Mouse (Mus musculus): ENCODE data around the gene Rexo1.

The Rexo1 gene

DNA sequence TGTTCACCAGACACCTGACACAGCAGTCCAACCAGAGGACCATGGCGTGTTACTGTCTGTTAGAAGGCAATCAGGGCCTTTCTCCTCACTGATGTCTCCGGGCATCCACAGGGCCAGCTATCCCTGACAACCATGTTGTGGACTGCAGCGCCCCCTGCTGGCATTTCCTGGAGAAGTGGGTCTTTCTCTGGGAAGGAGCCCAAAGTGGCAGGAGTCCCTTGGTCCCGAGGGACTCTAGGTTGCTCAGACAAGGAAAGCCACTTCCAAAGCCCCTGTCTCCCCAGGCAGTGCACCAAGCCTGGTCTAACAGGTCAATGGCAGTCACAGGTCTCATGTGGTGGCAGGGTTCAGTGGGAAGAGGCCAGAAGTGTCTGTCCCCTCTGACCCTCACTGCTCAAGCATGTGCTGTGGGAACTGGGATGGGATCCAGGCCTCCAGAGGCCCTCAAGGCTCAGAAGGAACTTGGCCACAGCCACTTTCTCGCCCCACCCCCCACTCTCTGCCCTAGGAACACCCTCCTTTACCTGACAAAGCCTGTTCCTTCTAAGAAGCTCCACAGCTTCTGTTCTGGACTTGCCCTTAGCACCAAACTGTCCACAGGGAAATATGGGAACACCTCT lies 3.9 kb downstream of the Rexo1 start:
- peak in 1 of 2 experiments; percentile 71 for DNase-seq (ENCODE audit: low spot score in 2 of 2)

DNA sequence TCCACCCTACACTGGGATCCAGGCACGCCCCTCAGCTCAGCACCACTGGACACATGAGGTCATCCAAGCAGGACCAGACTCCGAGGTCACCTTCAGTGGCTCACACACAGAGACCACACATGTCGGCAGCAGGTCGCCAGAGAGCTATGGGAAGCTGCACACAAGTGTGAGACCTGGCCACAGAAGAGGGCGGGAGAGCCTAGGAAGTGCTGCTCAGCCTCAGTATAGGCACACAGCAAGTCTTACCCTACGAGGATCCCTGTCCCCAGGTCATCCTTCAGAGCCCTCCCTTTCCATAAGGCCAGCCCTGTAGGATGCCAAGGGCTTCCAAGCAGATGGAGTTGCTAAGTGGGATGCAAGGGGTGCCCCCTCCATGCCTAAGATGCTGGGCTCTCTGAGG lies 7.4 kb downstream of the Rexo1 start:
- no peak for DNase-seq (ENCODE audit: low spot score in 2 of 2)

DNA sequence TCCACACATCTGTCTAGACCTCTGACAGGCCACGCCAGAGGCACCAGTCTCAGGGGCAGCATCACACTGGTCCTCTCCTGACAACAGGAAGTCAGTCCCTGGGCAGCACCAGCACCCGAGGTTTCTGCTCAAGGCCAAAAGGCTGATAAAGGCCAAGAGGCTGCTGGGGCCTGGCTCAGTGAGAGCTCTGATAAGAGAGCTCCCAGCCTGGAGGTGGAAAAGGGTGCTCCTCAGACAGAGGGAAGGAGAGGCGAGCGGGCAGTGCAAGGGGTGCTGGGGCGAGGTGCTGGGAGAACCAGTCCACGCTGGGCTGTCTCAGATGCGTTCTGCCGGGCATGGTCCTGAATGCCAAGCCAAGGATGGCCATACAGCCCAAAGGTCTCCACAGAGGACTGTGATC lies 7.8 kb downstream of the Rexo1 start:
- DNase-seq (ENCODE audit: low spot score in 2 of 2), result no peak

DNA sequence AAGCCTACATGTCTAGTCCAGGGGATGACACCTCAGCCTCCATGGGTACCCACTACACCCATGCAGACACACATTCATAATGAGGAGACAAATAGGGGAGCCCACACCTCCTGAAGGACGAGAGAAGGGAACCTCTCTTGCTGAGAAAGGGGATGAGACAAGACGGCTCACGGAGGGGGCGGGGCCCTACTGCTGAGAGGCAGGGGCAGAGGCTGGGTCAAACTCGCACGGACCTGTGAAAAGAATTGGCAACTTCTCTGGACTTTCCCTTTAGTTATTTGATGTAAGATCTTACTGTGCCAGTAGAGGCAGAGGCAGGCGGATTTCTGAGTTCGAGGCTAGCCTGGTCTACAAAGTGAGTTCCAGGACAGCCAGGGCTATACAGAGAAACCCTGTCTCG lies 9.0 kb downstream of the Rexo1 start:
- DNase-seq (ENCODE audit: low spot score in 2 of 2), result no peak

DNA sequence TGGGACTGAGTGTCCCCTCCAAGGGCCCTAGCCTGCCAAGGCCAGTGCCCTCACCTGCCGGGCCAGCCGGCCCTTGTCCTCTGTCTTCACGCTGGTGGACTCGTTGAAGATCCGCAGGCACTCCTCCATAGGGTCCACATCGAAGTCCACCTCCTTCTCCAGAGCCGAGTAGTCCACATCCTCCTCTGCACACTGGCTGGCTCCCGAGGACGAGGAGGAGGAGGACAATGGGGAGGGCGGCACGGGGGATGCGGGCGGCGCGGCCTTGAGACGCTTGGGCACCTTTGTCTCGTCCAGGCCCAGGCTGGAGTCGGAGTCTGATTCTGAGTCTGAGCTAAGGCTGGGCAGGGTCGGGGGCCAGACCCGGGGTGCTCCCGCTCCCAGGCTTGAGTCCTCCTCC lies 12.1 kb downstream of the Rexo1 start:
- DNase-seq (ENCODE audit: low spot score in 2 of 2), result no peak

DNA sequence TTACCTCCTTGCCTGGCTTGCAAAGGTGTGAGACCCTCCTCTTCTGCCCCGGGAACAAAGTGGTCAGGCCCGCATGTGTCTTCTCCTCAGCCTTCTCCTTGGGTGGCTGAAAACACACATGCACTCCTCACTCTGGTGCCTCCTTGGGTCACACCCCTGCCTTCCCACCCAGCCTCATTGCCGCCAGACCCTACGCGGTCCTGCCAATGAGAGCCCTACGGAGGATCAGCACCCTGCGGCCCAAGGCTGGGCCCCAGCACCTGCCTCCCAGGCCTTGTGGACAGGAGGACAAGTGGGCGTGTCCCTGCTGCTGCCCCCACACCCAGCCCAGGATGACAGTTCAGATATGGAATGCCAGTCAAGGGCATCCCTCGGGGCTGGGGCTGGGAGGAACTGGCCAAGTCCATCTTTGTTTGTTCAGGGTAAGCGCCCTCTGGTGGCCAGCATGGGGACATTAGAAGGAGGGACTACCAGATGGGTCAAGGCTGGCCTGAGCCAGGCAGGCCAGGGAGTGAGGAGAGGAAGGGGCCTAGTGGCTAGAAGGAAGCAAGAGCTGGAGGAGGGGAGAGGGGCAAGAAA lies 12.8 kb downstream of the Rexo1 start:
- DNase-seq (ENCODE audit: low spot score in 2 of 2), result no peak

DNA sequence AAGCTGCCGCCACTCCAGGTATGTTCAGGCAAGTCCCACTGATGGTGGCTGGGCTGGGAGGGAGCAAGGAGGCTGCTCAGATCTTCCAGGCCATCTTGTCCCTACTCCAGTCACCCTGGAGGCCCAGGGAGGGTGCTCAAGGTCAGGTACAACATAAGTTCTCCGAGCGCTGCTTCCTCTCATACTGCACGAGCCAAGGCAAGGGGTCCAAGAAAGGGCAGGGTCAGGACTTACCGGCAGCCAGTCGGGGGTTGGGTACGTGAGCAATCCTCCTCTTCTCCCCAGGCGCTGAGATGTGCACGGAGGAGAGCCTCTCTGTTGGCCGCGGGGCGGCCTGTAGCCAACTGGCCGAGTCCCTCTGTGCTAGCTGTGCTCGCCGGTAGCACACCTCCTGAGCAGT lies 13.8 kb downstream of the Rexo1 start:
- DNase-seq (ENCODE audit: low spot score in 2 of 2), result no peak

DNA sequence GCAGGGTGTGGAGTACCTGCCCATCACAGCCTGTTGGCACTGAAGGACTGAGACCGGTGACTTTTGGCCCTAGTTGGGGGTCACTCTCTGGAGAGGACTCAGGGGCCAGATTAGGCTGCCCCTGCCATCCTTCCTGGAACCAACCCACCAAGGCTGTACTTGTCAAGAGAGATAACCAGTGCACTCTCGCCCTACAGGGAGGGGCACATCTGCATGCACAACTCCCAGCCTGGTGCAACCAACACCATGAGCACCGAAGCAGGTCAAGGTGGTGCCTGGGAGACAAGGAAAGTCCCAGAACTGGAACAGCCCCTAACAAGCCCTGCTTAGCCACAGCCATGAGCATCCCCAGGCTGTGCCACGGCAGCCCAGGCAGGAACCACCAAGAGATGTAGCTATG lies 14.4 kb downstream of the Rexo1 start:
- no peak for DNase-seq (ENCODE audit: low spot score in 2 of 2)

DNA sequence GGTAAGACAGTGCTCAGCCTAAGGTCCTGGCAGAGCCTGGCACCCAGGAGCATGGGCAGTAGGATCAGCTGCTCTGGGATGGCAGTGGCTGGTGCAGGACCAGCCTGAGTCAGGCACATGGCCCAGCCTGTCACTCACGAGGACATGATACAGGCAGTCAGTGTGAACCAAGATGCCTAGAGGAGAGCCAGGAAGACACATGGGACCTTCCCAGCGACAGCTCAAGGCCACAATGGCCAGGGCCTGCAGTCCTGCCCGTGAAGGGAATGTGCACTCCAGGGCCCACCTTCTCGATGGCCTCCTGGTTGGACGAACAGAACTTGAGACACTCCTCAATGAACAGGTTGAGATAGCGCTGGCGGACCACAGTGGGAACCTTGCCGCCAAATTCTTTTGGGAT lies 15.8 kb downstream of the Rexo1 start:
- DNase-seq (ENCODE audit: low spot score in 2 of 2), result no peak

DNA sequence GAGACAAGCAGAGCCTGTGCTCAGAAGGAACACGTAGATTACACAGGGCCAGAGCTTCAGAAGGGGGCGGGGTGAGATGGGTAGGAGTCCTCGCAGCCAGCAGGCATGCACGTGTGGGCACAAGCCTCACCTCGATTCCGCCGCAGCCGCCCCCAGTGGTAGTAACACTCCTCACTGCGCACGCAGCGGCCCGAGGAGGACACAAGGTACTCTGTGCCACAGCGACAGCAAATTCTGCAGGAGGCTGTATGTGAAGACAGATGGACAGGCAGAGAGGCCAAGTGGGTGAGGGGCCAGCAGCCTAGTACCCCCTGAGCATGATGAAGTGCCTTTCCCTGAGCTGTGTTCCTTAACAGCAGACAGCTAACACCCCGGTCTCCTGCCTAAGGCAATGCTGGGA lies 17.5 kb downstream of the Rexo1 start:
- no peak for DNase-seq (ENCODE audit: low spot score in 2 of 2)

DNA sequence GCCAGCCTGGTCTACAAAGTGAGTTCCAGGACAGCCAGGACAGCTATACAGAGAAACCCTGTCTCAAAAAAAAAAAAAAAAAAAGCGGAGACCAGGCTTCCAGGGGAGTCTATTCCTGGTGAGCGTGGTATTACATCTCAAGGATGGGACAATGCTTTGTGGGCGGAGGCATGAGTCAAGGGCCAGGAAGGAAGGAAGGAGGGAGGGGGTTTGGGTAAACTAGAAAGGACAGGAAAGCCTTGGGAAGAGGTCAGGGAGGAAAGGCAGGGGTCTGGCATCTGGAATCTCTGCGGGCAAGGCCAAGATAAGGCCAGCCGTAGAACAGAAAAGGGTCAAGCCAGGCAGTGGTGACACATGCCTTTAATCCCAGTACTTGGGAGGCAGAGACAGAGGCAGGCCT lies 21.9 kb downstream of the Rexo1 start:
- DNase-seq (ENCODE audit: low spot score in 2 of 2), result no peak

DNA sequence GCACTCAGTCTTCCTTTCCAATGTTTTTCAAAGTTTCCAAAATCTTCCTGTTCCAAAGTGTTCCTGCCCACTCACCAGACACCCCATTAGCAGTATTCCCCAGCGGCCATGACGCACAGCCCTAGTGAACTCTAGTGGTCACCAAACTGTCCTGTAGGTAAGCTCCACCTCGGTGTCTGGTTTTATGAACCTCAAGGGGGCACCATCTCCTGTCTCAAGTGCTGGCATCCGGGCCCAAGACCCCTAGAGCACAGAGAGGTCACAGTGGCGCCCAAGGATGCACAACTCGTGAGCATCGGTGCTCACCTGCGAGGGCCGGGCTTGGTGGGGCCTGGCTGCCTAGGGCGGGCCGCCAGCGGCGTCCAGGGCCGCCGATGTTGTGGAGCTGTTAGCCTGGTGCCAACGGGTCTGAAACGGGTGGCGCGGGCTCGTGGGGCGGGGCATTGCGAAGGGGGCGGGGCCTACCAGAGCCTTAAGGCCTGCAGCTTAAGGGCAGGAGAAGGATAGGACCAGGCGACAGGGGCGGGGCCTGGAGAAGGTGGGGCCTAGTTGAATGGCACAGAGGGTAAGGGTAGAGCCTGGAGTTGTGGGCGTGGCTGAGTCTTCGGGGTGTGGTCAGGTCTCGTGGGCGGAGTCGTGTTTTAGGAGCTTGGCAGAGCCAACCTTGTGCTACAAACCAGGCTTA lies 22.5 kb downstream of the Rexo1 start, which contains the start of gene Atp8b3:
Atp8b3 (minus strand) TSS at position 415 of the 685 bp plus-strand sequence.
- peak; percentile 59 to 68 for DNase-seq (ENCODE audit: low spot score in 2 of 2)

DNA sequence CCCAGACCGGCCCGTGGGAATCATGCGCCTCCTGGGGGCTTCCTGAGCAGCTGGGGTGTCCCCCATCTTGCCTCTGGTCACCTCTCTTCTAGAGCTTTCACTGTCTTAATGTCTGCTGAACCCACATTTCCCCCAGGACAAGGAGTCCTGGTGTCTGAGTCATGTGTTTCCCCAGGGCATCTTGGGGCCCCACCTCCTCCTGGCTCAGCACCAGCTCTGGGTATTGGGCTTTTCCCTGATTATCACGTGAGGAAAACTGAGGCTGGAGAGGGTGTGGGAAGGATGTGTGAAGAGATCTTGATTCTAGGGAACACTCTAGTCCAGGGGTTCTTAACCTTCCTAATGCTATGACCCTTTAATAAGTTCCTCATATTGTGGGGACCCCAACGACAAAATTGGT lies 23.2 kb downstream of the Rexo1 start:
- DNase-seq (ENCODE audit: low spot score in 2 of 2), result no peak

DNA sequence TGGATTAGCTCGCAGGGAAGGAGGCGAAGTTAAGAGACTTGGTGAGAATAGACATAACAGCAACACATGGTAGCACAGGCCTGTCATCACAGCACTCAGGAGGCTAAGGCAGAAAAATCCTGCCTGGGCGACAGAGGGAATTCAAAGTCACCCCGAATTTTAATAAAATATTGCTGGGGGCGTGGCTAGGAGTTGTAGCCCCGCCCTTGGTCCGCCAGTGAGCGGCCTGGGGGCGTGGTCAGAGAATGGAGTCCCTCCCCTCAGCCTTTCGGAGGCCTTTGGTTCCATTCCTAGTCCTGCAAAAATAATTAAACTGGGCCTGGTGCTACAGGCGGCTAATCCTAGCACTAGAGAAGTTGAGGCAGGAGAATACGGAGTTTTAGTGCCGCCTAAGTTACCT lies 25.6 kb downstream of the Rexo1 start:
- DNase-seq (ENCODE audit: low spot score in 2 of 2), result no peak

DNA sequence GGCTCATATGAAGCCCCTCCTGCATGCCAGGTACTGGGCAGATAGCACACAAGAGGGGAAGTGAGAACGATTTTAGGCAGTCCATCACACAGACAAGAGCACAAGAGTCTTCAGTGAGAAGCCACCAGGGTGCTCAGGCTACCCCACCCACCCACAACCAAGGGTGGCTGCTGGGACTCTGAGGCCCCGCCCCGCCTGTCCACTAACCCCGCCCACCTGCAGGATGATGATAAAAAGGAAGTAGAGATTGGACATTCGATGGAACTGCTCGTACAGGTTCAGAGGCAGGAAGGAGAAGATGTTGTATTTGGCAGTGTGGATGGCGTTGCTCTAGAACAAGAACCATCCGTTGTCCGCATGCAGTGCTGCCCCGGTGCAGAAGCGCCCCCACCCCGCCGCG lies 26.3 kb downstream of the Rexo1 start:
- DNase-seq (ENCODE audit: low spot score in 2 of 2), result no peak

DNA sequence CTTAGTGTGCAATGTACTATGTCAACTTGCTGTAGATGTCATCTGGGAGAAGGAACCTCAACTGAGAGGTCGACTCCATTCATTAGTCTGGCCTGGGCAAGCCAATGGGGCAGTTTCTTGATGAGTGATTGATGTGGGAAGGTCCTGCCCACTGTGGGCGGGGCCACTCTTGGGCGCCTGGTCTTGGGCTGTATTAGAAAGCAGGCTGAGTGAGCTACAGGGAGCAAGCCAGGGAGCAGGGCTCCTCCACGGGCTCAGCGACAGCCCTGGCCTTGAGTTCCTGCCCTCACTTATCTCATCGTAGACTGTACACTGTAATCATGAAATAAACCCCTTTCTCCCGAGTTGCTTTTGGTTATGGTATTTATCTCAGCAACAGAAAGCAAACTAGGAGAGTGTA lies 27.7 kb downstream of the Rexo1 start:
- DNase-seq (ENCODE audit: low spot score in 2 of 2), result no peak

DNA sequence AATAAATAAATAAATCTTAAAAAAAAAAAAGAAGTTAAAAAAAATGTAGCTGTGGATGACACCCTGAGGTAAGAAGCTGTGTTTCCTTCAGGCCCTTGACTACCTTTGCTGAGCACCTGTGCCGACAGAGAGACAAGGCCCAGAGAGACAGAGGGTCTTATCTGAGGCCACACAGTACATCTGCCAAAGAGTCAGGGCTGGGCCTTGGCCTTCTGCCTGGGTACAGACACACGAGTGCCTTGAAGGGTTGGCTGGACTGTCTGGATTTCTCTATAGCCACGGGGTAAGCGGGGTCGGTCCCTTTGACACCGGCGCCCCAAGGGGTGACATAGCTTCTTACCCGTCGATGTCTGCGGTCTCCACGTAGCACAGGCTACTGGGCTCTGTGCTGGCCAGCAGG lies 28.6 kb downstream of the Rexo1 start:
- no peak for DNase-seq (ENCODE audit: low spot score in 2 of 2)

DNA sequence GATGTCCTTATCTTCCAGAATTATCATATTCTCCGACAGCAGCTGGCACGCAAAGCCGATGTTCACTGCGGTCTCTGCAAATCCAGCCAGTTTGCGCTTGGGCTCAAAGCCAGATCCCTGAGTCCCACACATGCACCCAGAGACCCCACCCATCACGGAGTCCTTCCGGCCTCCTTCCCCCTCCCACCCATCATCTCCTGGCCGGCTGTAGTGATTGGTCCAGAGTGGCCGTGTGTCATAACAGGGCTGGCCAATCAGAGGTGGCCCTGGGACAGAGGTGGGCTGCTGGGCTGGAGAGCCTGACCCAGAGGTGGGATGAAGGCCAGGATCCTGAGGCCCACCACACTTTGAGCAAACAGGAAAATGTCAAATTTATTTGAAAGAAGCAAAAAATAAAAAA lies 35.2 kb downstream of the Rexo1 start:
- DNase-seq (ENCODE audit: low spot score in 2 of 2), result no peak

DNA sequence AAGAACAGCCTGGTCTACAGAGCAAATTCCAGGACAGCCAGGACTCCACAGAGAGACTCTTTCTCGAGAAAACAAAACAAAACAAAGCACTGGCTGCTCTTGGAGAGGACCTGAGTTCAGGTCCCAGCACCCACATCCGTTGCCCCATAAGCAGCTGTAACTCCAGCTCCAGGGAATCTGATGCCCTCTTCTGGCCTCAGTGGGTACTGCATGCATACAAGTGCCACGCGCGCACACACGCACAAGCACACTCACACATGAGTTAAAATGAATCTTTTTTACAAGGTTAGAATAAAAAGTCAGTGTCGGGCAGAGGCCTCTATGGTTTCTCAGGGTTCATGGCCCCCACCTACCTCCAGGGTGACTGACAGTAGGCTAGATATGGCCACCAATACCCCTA lies 38.1 kb downstream of the Rexo1 start:
- DNase-seq (ENCODE audit: low spot score in 2 of 2), result no peak

DNA sequence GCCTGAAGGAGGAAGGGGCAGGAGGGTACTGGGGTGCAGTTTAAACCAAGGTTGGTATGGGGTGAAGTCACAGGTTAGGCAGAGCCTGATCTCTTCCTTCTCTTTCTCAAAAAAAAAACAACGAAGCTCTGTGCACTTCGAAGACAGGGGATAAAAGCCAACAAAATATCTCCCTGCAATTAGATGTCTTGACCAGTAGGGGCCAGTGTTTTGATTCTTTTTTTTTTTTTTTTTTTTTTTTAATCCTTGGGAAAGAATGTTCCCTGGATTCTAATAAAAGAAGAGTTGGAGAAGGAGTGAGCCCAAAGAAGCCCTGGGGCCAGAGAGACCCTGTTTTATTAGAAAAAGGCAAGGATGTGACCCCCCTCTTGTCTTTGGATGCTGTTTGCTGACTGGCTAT lies 42.1 kb downstream of the Rexo1 start:
- no peak for DNase-seq (ENCODE audit: low spot score in 2 of 2)

DNA sequence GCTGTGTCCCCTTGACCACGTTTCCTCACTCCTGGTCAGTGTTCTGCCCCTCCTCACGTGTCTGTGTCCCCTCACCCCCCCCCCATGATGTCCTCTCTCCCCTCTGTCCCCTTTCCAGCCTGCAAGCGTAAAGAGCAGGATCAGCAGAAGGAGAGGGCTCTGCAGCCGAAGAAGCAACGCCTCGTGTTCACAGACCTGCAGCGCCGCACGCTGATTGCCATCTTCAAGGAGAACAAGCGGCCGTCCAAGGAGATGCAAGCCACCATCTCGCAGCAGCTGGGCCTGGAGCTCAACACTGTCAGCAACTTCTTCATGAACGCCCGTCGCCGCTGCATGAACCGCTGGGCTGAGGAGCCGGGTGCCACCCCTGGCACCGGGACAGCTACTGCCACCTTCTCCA lies 47.6 kb downstream of the Rexo1 start:
- no peak for DNase-seq (ENCODE audit: low spot score in 2 of 2)

DNA sequence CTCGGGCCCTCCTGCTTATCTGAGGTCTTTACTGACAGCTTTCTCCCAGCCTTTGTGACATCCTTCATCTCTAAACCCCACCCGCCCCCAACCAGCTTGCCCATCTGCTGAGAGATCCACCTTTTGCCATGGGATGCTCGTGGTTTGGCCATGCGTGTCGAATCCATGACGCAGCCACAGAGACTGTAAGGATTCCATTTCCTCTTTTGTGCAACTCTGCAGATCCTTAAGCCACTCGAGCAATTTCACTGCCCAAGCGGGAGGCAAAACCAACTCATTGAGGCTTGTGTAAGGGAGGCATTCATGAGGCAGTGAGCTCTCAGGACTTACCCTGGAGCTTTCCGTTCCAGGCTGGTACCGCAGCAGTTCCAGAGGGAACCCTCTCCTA lies 51.1 kb downstream of the Rexo1 start:
- no peak for DNase-seq (ENCODE audit: low spot score in 2 of 2)
